Mouse (Mus musculus) limb, embryonic 10.5 days (tissue): ENCODE measurements around the gene Parp11. TPM values are rescaled to one million over a fixed set of nuclear protein-coding genes. Genes with fewer than 3 reads are reported as not detected.

ENCODE experiments used
- DNase-seq: peaks from one replicate; pipeline ENCODE4 v3.0.0-alpha.2; 2017; ENCODE audit warnings: low spot score
- H3K27ac ChIP-seq: fragments of 300-500 bp; sonication (generic); 2 replicates; pipeline ENCODE4 v1.5.1; 2016; ENCODE audit warnings: mild to moderate bottlenecking
- H3K27me3 ChIP-seq: fragments of 300-500 bp; sonication (generic); 2 replicates; pipeline ENCODE4 v1.6.1; 2016; ENCODE audit warnings: low read depth, mild to moderate bottlenecking; ENCODE audit not compliant: poor library complexity, severe bottlenecking
- H3K36me3 ChIP-seq: fragments of 300-500 bp; sonication (generic); 2 replicates; pipeline ENCODE4 v1.6.1; 2016; ENCODE audit warnings: mild to moderate bottlenecking, moderate library complexity
- H3K4me1 ChIP-seq: fragments of 300-500 bp; sonication (generic); 2 replicates; pipeline ENCODE4 v1.6.1; 2016
- H3K4me3 ChIP-seq: fragments of 300-500 bp; sonication (generic); 2 replicates; pipeline ENCODE4 v1.5.1; 2016; ENCODE audit warnings: mild to moderate bottlenecking, moderate library complexity
- H3K9me3 ChIP-seq: fragments of 300-500 bp; sonication (generic); replicated peaks from 2 replicates; pipeline ENCODE4 v1.6.1; 2016; ENCODE audit warnings: mild to moderate bottlenecking
- WGBS: fragments of 180-500 bp; shearing (Covaris S2); methylation state at CpG from one replicate; pipeline ENCODE4 v1.1.7; 2016; 5-methylcytosine and 5-hydroxymethylcytosine counted together
- polyA plus RNA-seq: library from polyadenylated mRNA; unstranded; fragments of >200 nt; fragmentation: Nextera tagmentation; extraction: Ambion mirVana; gene quantifications from 2 replicates; pipeline ENCODE4 v1.2.1, GENCODE M21; 2016

The Parp11 gene
- polyA plus RNA-seq, 1 experiment from 2014 or later, result 29.6 TPM

GRCm38 (mm10) chr6:127453407-127454343 lies 7.0 kb downstream of the Parp11 start:
- under 1% methylated on average over 70 of the region's 70 CpGs for WGBS
- Histone ChIP-seq H3K9me3 (no peaks in the 10 kb centered on the region), H3K27ac (peak overlapping the region; percentile 97), H3K27me3 (peaks cover 14% of the 10 kb centered on the region), H3K36me3 (no peaks in the 10 kb centered on the region), H3K4me1 (peaks cover 11% of the 10 kb centered on the region; the same call in 1 of the 2 replicates), H3K4me3 (peak overlapping the region; percentile 68)
- DNase-seq, result peak; percentile 93

GRCm38 (mm10) chr6:127454344-127454707 lies 7.7 kb downstream of the Parp11 start:
- DNase-seq, result no peak
- WGBS, result 52% methylated on average over 10 of the region's 10 CpGs

DNA sequence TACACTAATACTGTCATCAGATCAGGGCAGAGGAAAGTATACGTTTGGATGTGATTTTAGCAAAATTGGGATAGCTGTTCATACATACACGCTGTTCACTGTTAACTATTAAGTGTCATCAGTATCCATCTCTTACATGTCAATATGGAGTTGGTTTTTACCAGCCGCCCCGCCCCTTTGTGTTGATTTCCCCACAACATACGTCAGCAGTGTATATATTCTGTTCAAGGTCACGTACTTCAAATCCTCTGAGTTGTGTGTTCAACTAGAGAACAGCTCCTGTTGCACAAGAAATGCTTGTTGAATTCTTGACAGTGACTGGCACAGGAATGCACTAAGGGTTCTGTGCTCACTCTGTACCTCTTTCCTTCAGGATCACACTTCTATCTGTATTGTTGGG lies 8.2 kb downstream of the Parp11 start:
- no peak for DNase-seq
- no peaks in the 10 kb centered on the region for H3K36me3 ChIP-seq
- H3K4me1 ChIP-seq, result peaks cover 11% of the 10 kb centered on the region; the same call in 1 of the 2 replicates
- H3K9me3 ChIP-seq, result no peaks in the 10 kb centered on the region
- WGBS, result 90% methylated on average over 6 of the region's 6 CpGs
- H3K27ac ChIP-seq, result no peak overlapping the region; the same call in 1 of the 2 replicates
- H3K4me3 ChIP-seq, result peak overlapping the region; percentile 68; the same call in 1 of the 2 replicates
- 0 out of 2 replicates have a peak, but pooled peaks cover 7% of the 10 kb centered on the region for H3K27me3 ChIP-seq

More at GRCm38 (mm10) chr6:127454344-127454707, 7.7 kb downstream of the Parp11 start:
- no peaks in the 10 kb centered on the region for H3K9me3 ChIP-seq
- H3K27ac ChIP-seq, result peak overlapping the region; percentile 97
- peaks cover 11% of the 10 kb centered on the region; the same call in 1 of the 2 replicates for H3K4me1 ChIP-seq
- peak overlapping the region; percentile 68 for H3K4me3 ChIP-seq
- H3K36me3 ChIP-seq, result no peaks in the 10 kb centered on the region
- 0 out of 2 replicates have a peak, but pooled peaks cover 11% of the 10 kb centered on the region for H3K27me3 ChIP-seq

GRCm38 (mm10) chr6:127455440-127455839 lies 8.8 kb downstream of the Parp11 start:
- no peak for DNase-seq
- H3K36me3 ChIP-seq, result no peaks in the 10 kb centered on the region
- H3K27me3 ChIP-seq, result 0 out of 2 replicates have a peak, but pooled peaks cover under 1% of the 10 kb centered on the region
- H3K4me3 ChIP-seq, result no peak overlapping the region
- H3K27ac ChIP-seq, result no peak overlapping the region
- WGBS, result 94% methylated on average over 4 of the region's 4 CpGs
- peaks cover 11% of the 10 kb centered on the region; the same call in 1 of the 2 replicates for H3K4me1 ChIP-seq
- H3K9me3 ChIP-seq, result no peaks in the 10 kb centered on the region

DNA sequence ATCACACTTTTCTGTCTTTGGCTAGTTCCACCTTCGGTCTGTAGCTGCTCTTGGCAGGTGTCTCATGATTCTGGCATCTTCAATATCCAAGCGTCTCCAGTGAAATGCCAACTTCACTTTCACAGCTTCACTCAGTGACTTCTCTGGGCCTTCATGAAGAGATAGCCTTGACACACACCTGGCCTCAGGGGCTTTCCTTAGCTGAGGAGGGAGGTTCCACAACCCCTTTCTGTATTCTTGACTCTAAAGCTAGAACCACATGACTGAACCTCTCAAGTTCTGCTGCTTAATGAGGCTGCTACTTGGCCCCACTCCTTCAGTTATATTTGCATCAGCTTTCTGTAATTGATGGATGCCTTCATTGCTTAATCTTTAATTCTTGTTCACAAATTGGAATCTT lies 10.1 kb downstream of the Parp11 start:
- WGBS, result 93% methylated on average over 2 of the region's 2 CpGs
- Histone ChIP-seq H3K27me3 (no peaks in the 10 kb centered on the region), H3K4me3 (no peak overlapping the region), H3K27ac (no peak overlapping the region), H3K4me1 (peaks cover 11% of the 10 kb centered on the region; the same call in 1 of the 2 replicates), H3K9me3 (no peaks in the 10 kb centered on the region), H3K36me3 (no peaks in the 10 kb centered on the region)
- DNase-seq, result no peak

DNA sequence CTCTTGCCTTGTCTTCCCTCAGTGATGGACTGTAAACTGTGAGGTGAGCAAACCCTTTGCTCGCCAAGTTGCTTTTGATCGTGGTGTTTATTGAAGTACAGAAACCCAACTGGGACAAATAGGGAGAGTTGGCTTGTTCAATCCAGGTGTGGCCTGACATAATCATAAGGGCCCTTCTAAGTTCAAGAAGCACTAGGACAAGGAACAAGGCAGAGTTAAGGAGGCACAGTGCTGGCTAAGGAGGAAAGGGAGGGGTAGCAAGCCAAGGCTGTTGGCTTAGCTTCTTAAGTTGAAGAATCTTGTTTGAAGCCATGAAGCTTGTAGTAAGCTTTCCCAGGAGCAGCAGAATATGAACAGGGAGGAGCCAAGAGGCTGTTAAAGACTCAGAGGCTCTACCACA lies 13.1 kb downstream of the Parp11 start:
- no peak overlapping the region for H3K27ac ChIP-seq
- WGBS, result 100% methylated on average over 2 of the region's 2 CpGs
- no peaks in the 10 kb centered on the region for H3K36me3 ChIP-seq
- no peak for DNase-seq
- H3K9me3 ChIP-seq, result no peaks in the 10 kb centered on the region
- H3K4me1 ChIP-seq, result peaks cover 13% of the 10 kb centered on the region
- H3K4me3 ChIP-seq, result no peak overlapping the region
- H3K27me3 ChIP-seq, result no peaks in the 10 kb centered on the region

DNA sequence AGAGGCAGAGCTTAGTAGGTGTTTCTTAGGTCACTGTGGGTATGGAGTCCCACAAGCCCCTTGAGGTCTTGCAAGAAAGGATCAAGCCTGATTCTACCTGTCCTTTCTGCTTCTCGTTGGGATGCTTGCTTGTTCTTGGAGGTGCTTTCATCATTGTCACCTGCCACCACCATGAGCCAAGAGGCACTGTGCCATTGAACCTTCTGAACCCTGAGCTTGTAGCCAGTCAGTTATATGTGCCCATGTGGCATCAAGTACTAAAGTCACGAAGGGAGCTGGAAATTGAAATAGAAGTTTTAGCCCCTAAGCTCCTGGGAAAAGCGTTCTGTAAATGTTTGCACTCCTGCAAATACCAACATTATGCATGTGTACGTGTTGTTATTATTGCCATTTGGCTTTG lies 14.9 kb downstream of the Parp11 start:
- no peaks in the 10 kb centered on the region for H3K27me3 ChIP-seq
- no peak overlapping the region for H3K27ac ChIP-seq
- no peak overlapping the region for H3K4me3 ChIP-seq
- 94% methylated on average over 4 of the region's 4 CpGs for WGBS
- no peak for DNase-seq
- H3K9me3 ChIP-seq, result no peaks in the 10 kb centered on the region
- no peaks in the 10 kb centered on the region for H3K36me3 ChIP-seq
- peaks cover 12% of the 10 kb centered on the region for H3K4me1 ChIP-seq

DNA sequence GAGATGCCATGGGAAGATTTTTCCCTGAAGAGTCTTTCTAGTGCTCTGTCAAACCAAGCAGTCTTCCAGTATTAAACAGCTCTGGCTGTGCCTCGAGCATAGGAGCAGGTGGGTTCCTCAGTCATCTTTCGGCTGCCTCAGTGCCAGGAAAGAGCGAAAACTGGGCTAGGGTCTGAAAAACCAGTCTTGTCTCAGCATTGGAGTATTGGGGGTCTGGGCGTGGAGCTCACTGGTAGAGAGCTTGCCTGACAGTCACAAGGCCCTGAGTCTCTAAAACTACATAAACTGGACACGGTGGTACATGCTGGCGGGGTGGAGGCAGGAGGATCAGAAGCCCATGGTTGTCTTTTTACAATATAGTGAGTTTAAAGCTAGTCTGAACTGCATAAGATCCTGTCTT lies 15.6 kb downstream of the Parp11 start:
- H3K4me3 ChIP-seq, result no peak overlapping the region
- H3K9me3 ChIP-seq, result no peaks in the 10 kb centered on the region
- DNase-seq, result no peak
- H3K27me3 ChIP-seq, result no peaks in the 10 kb centered on the region
- no peak overlapping the region for H3K27ac ChIP-seq
- H3K4me1 ChIP-seq, result peaks cover 19% of the 10 kb centered on the region
- H3K36me3 ChIP-seq, result no peaks in the 10 kb centered on the region
- 92% methylated on average over 6 of the region's 6 CpGs for WGBS

GRCm38 (mm10) chr6:127463273-127464001 lies 16.8 kb downstream of the Parp11 start:
- no peak for DNase-seq
- H3K4me3 ChIP-seq, result no peak overlapping the region

DNA sequence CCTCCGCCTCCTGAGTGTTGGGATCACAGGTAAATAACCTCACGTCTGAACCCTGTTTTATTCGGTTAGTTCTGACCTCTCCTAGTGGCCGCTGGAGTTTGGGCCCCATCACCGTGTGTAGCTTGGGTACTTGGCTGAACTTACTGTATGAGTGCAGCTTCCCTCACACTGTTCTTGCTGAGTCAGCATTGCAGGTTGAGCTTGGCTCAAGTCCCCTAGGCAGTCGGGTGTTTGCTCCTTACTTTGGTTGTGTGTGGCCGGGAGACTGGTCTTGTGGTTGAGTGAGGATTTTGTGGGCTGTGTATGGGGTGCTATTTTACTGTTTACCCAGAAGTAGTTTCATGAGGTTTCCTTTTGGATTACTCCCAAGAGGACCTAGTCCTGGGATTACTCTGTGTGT lies 17.9 kb downstream of the Parp11 start:
- peaks cover 10% of the 10 kb centered on the region for H3K36me3 ChIP-seq
- H3K4me1 ChIP-seq, result peaks cover 20% of the 10 kb centered on the region
- no peak overlapping the region for H3K27ac ChIP-seq
- WGBS, result 95% methylated on average over 7 of the region's 7 CpGs
- H3K4me3 ChIP-seq, result no peak overlapping the region
- DNase-seq, result no peak
- H3K27me3 ChIP-seq, result no peaks in the 10 kb centered on the region
- no peaks in the 10 kb centered on the region for H3K9me3 ChIP-seq

More at GRCm38 (mm10) chr6:127463273-127464001, 16.8 kb downstream of the Parp11 start:
- peaks cover 3% of the 10 kb centered on the region; the same call in 1 of the 2 replicates for H3K36me3 ChIP-seq
- H3K9me3 ChIP-seq, result no peaks in the 10 kb centered on the region
- peaks cover 20% of the 10 kb centered on the region for H3K4me1 ChIP-seq
- 45% methylated on average over 21 of the region's 21 CpGs for WGBS
- no peaks in the 10 kb centered on the region for H3K27me3 ChIP-seq
- no peak overlapping the region for H3K27ac ChIP-seq

DNA sequence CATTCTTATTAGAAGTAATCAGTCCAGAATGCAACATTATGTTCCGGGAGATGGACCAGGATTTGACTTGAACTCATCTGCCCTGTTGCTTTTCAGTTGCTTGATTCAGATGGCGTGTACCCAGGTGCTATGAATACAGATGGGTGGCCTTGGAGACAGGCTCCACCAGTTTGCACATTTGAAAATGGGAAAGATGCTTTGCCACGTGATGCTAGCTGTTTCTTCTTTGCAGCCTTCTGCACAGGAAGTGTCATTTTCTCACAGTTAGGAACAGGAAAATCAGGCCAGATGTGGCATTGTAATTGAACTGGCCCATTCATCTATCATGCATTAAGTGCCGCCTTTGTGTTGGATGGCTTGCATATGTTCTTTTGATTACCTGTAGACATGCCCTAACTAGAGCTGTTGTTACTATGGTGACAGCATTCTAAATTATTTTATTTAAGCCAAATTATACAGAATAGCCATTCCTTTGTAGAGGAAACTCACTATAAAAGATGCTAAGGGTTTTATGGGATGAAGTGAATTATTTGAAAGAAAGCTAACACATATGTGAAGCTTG lies 20.2 kb downstream of the Parp11 start:
- H3K4me1 ChIP-seq, result peaks cover 23% of the 10 kb centered on the region
- WGBS, result 71% methylated on average over 4 of the region's 4 CpGs
- H3K27me3 ChIP-seq, result no peaks in the 10 kb centered on the region
- no peak for DNase-seq
- peaks cover 23% of the 10 kb centered on the region for H3K36me3 ChIP-seq
- no peak overlapping the region for H3K4me3 ChIP-seq
- H3K27ac ChIP-seq, result no peak overlapping the region
- H3K9me3 ChIP-seq, result no peaks in the 10 kb centered on the region

DNA sequence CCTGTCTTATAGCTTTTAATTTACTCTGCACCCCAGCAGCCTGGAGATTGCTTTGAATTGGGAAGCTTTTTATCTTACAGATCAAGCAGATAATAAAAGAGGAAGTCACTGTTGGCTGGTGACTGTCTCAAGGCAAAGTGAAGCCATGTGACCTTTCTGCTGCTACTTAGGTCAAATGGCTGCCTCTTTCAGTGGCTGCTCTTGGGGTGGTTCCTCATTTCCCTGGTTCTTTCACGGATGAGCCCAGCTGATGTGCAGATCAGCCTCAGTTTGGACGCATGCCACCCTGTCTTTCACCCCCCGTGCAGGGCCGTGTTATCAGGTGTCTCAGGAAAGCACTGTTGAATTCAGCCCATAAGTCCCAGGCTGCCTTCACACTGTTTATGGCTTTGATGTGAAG lies 25.4 kb downstream of the Parp11 start:
- DNase-seq, result no peak
- WGBS, result 90% methylated on average over 4 of the region's 4 CpGs

More for the DNA sequence above, 25.4 kb downstream of the Parp11 start:
- peaks cover 5% of the 10 kb centered on the region; the same call in 1 of the 2 replicates for H3K4me1 ChIP-seq
- no peaks in the 10 kb centered on the region for H3K27me3 ChIP-seq
- H3K9me3 ChIP-seq, result no peaks in the 10 kb centered on the region
- no peak overlapping the region for H3K27ac ChIP-seq
- H3K4me3 ChIP-seq, result no peak overlapping the region
- H3K36me3 ChIP-seq, result peaks cover 39% of the 10 kb centered on the region
